Mouse (Mus musculus) embryonic facial prominence, embryonic 14.5 days (tissue): ENCODE results near the gene Hist1h2ai. TPM values are rescaled to one million over a fixed set of nuclear protein-coding genes. Genes with fewer than 3 reads are reported as not detected.
"Not testable (repeated sequence)": the region's sequence is repeated elsewhere in the genome, so short reads cannot be mapped to it uniquely, and the experiment has no call there.

Experiments used
- ATAC-seq: fragments of 200-750 bp; cut with Nextera tagmentation; 2 replicates; pipeline ENCODE4 v1.8.0; 2017; ENCODE audit warnings: low read depth, moderate number of reproducible peaks, moderate TSS enrichment
- DNase-seq: peaks from one replicate; pipeline ENCODE4 v3.0.0-alpha.2; 2015; ENCODE audit warnings: low spot score
- H3K27ac ChIP-seq: fragments of 300-500 bp; sonication (generic); replicated peaks from 2 replicates; pipeline ENCODE4 v1.5.1; 2014; ENCODE audit warnings: low read depth, mild to moderate bottlenecking, low read length, moderate library complexity
- H3K27me3 ChIP-seq: fragments of 300-500 bp; sonication (generic); replicated peaks from 2 replicates; pipeline ENCODE4 v1.6.1; 2014; ENCODE audit warnings: low read length; ENCODE audit not compliant: control insufficient read depth, insufficient read depth
- H3K36me3 ChIP-seq: fragments of 300-500 bp; sonication (generic); 2 replicates; pipeline ENCODE4 v1.6.1; 2014; ENCODE audit warnings: low read length, mixed read lengths; ENCODE audit not compliant: control insufficient read depth, insufficient read depth
- H3K4me1 ChIP-seq: fragments of 300-500 bp; sonication (generic); 2 replicates; pipeline ENCODE4 v1.6.1; 2014; ENCODE audit warnings: antibody characterized with exemption, low read length; ENCODE audit not compliant: control insufficient read depth, insufficient read depth
- H3K4me2 ChIP-seq: fragments of 300-500 bp; sonication (generic); 2 replicates; pipeline ENCODE4 v1.6.1; 2014; ENCODE audit warnings: low read depth, mild to moderate bottlenecking, low read length, moderate library complexity, mixed read lengths
- H3K4me3 ChIP-seq: fragments of 300-500 bp; sonication (generic); 2 replicates; pipeline ENCODE4 v1.5.1; 2014; ENCODE audit warnings: low read depth, mild to moderate bottlenecking, low read length
- H3K9ac ChIP-seq: fragments of 300-500 bp; sonication (generic); 2 replicates; pipeline ENCODE4 v1.6.1; 2014; ENCODE audit warnings: low read depth, mild to moderate bottlenecking, low read length, moderate library complexity, mixed read lengths
- H3K9me3 ChIP-seq: fragments of 300-500 bp; sonication (generic); 2 replicates; pipeline ENCODE4 v1.6.1; 2016; ENCODE audit warnings: low read length; ENCODE audit not compliant: control insufficient read depth
- WGBS: fragments of 180-500 bp; shearing (Covaris S2); extraction: QIAGEN DNeasy Blood & Tissue Kit; methylation state at CpG from one replicate; pipeline ENCODE4 v1.1.7; 2014; 5-methylcytosine and 5-hydroxymethylcytosine counted together
- polyA plus RNA-seq: library from polyadenylated mRNA; unstranded; fragments of >200 nt; fragmentation: Nextera tagmentation; extraction: Ambion mirVana; gene quantifications from 2 replicates; pipeline ENCODE4 v1.2.1, GENCODE M21; 2014

Hist1h2ai gene
- polyA plus RNA-seq, 1 experiment from 2014 or later, result 10.8 TPM

- DNase-seq (no peak), ATAC-seq (no peak)
- Histone ChIP-seq H3K36me3 (no peaks in the 10 kb centered on the region), H3K4me1 (peaks cover 16% of the 10 kb centered on the region), H3K4me3 (peak overlapping the region; percentile 56), H3K9ac (peak overlapping the region; percentile 68), H3K4me2 (peak overlapping the region; percentile 71), H3K27ac (peak overlapping the region; percentile 97), H3K27me3 (no peaks in the 10 kb centered on the region), H3K9me3 (no peaks in the 10 kb centered on the region)
- WGBS, result 5% methylated on average over 5 of the region's 5 CpGs
Measured at GRCm38 (mm10) chr13:21749387-21750158, 33.4 kb downstream of the Hist1h2ai start.

GRCm38 (mm10) chr13:21750159-21751017 lies 34.2 kb downstream of the Hist1h2ai start, which contains the start of gene Hist1h4k:
Gene Hist1h4k (minus strand): TSS chr13:21750505.
- peak within 1 kb of the TSS; percentile 68 for H3K9ac ChIP-seq
- H3K4me2 ChIP-seq, result peak within 1 kb of the TSS; percentile 71
- peak within 1 kb of the TSS; percentile 97 for H3K27ac ChIP-seq
- ATAC-seq (peak; percentile 85), DNase-seq (peak; percentile 96)
- H3K9me3 ChIP-seq, H3K27me3 ChIP-seq, H3K36me3 ChIP-seq: not testable (repeated sequence)
- H3K4me3 ChIP-seq, result peak within 1 kb of the TSS; percentile 56
- H3K4me1 ChIP-seq, result peaks cover 16% of the 10 kb centered on the region
- under 1% methylated on average over 38 of the region's 56 CpGs for WGBS

GRCm38 (mm10) chr13:21751417-21751816 lies 35.2 kb downstream of the Hist1h2ai start:
- Histone ChIP-seq H3K4me3 (no peak overlapping the region), H3K27ac (peak overlapping the region; percentile 97; the same call in 1 of the 2 replicates), H3K27me3 (no peaks in the 10 kb centered on the region), H3K4me2 (no peak overlapping the region), H3K4me1 (peaks cover 16% of the 10 kb centered on the region), H3K9me3 (no peaks in the 10 kb centered on the region), H3K9ac (no peak overlapping the region), H3K36me3 (no peaks in the 10 kb centered on the region)
- DNase-seq, result no peak
- no peak for ATAC-seq

- H3K9ac ChIP-seq, result 0 out of 2 replicates have a peak overlapping the region, but pooled peaks have one; percentile 70
- H3K27me3 ChIP-seq, result no peaks in the 10 kb centered on the region
- no peak for ATAC-seq
- peaks cover 16% of the 10 kb centered on the region for H3K4me1 ChIP-seq
- H3K4me2 ChIP-seq, result peak overlapping the region; percentile 76; the same call in 1 of the 2 replicates
- DNase-seq, result no peak
- H3K36me3 ChIP-seq, result no peaks in the 10 kb centered on the region
- H3K27ac ChIP-seq, result peak overlapping the region; percentile 97
- H3K4me3 ChIP-seq, result no peak overlapping the region
- H3K9me3 ChIP-seq, result no peaks in the 10 kb centered on the region
- WGBS, result 73% methylated on average over 3 of the region's 3 CpGs
Measured at GRCm38 (mm10) chr13:21751827-21752226, 35.6 kb downstream of the Hist1h2ai start.

GRCm38 (mm10) chr13:21752356-21752755 lies 36.1 kb downstream of the Hist1h2ai start:
- Histone ChIP-seq H3K9me3 (no peaks in the 10 kb centered on the region), H3K4me3 (peak overlapping the region; percentile 44), H3K9ac (peak overlapping the region; percentile 70), H3K27me3 (no peaks in the 10 kb centered on the region), H3K36me3 (no peaks in the 10 kb centered on the region), H3K4me1 (peaks cover 16% of the 10 kb centered on the region), H3K4me2 (peak overlapping the region; percentile 76), H3K27ac (peak overlapping the region; percentile 92)
- DNase-seq (no peak), ATAC-seq (no peak)
- 33% methylated on average over 3 of the region's 3 CpGs for WGBS

- Histone ChIP-seq H3K4me1 (peaks cover 16% of the 10 kb centered on the region), H3K9ac (peak overlapping the region; percentile 70), H3K4me3 (peak overlapping the region; percentile 44), H3K27me3 (no peaks in the 10 kb centered on the region), H3K36me3 (no peaks in the 10 kb centered on the region), H3K4me2 (peak overlapping the region; percentile 76), H3K9me3 (no peaks in the 10 kb centered on the region), H3K27ac (peak overlapping the region; percentile 92)
- DNase-seq (no peak), ATAC-seq (no peak)
- WGBS, result 2% methylated on average over 8 of the region's 10 CpGs
Measured at GRCm38 (mm10) chr13:21753051-21753523, 36.9 kb downstream of the Hist1h2ai start.

- peak; percentile 94 for ATAC-seq
- H3K36me3 ChIP-seq, H3K9me3 ChIP-seq, H3K27me3 ChIP-seq: not testable (repeated sequence)
- peak within 1 kb of the TSS; percentile 70 for H3K9ac ChIP-seq
- DNase-seq, result peak; percentile 98
- H3K4me1 ChIP-seq, result peaks cover 12% of the 10 kb centered on the region
- peak within 1 kb of the TSS; percentile 76 for H3K4me2 ChIP-seq
- H3K4me3 ChIP-seq, result peak within 1 kb of the TSS; percentile 44
- H3K27ac ChIP-seq, result peak within 1 kb of the TSS; percentile 92
- WGBS, result 1% methylated on average over 14 of the region's 50 CpGs
Measured at GRCm38 (mm10) chr13:21753524-21754285, 37.5 kb downstream of the Hist1h2ai start, which contains the start of the genes Hist1h2ak and Hist1h2bn. Gene Hist1h2ak (minus strand): TSS chr13:21753827. Gene Hist1h2bn (plus strand): TSS chr13:21754123.
